Mouse (Mus musculus): ENCODE data around the gene Gm21969. TPM values are rescaled to one million over a fixed set of nuclear protein-coding genes. Genes with fewer than 3 reads are reported as not detected.

Gene Gm21969
- polyA plus RNA-seq, 1 experiment from 2014 or later = not detected

DNA sequence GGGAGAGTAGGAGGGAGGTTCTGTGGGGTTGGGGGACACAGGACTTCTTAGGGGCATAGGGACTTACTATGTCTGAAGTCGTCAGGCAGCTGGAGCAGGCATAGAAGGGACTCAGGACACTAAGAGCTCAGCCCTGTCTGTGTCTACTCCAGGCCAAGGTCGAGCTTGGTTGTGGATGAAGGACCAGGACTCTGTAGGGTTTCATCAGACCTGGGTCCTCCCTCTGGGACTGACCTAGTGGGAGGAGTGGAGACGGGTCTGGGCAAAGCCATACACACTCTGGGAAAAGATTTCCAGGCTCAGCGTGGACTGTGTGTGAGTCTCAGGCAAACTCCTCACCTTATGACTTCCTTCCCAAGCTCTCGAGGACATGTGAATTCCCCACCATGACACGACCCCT lies 16.8 kb downstream of the Gm21969 start:
- ATAC-seq (replicated peaks; ENCODE audit: low FRiP score, low TSS enrichment, low read depth) (no peak), DNase-seq (ENCODE audit: low spot score) (no peak)
- no peak overlapping the region for H3K4me2 ChIP-seq (ENCODE audit: low read length)
- H3K36me3 ChIP-seq (ENCODE audit: control insufficient read depth, insufficient read depth, low read length) = peaks cover 14% of the 10 kb centered on the region; the same call in 1 of the 2 replicates
- no peak overlapping the region for H3K9ac ChIP-seq (ENCODE audit: low read length)
- no peaks in the 10 kb centered on the region for H3K27me3 ChIP-seq (replicated peaks; ENCODE audit: control insufficient read depth, insufficient read depth, low read length)
- 73% methylated on average over 6 of the region's 6 CpGs for WGBS
- no peaks in the 10 kb centered on the region for H3K9me3 ChIP-seq (ENCODE audit: control insufficient read depth, low read length)
- H3K27ac ChIP-seq (ENCODE audit: low read depth) = no peak overlapping the region
- H3K4me3 ChIP-seq (ENCODE audit: low read depth, low read length) = no peak overlapping the region
- H3K4me1 ChIP-seq (replicated peaks; ENCODE audit: control insufficient read depth, insufficient read depth, low read length) = peaks cover 19% of the 10 kb centered on the region

DNA sequence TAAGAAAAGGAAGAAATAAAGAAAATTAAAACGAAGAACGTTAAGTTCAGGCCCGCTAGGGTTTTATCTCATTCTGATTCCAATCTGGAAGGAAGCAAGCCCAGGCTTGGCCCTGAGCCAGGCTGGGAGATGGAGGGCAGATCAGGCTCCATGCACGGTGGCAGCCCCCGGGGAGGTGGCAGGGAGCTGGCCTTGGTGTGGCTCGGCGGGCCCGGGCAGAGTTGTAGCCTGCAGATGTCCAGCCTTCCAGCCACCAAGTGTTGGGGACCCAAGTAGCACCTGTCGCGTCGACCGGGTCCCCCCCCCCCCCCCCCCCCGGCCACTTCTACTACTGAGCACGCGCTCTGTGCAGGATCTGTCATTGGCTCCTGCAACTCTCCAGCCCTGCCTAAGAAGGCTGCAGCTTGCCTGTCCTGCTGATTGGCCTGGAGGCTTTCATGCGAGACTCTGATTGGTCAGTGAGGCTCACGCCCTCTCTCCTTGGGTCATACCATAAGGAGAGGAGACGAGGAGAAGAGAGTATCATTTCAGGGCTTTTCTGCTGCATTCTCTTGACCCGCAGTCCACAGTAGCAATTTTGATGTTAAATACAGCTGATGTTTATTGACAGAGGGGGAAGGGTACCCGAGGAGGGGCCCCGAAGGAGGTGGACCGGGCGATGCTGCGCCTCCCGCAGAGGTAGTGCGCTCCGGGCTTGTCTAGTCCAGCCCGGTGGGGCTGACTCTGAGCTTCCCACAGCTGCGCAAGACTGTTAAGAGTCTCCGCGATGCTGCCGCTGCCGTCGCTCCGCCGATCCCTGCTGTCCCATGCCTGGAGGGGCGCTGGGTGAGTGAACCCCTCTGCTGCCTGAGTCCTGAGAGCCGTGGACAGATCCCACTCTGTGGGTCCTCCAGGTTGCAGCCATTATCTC lies 19.6 kb downstream of the Gm21969 start, which contains the start of gene Aldh4a1:
TSS of gene Aldh4a1 (plus strand) at position 494 of the 910 bp plus-strand sequence.
- Histone ChIP-seq H3K36me3 (ENCODE audit: control insufficient read depth, insufficient read depth, low read length) (peaks cover 3% of the 10 kb centered on the region; the same call in 1 of the 2 replicates), H3K9ac (ENCODE audit: low read length) (peak within 1 kb of the TSS; percentile 66), H3K4me1 (replicated peaks; ENCODE audit: control insufficient read depth, insufficient read depth, low read length) (peaks cover 19% of the 10 kb centered on the region), H3K4me3 (ENCODE audit: low read depth, low read length) (peak within 1 kb of the TSS; percentile 75), H3K9me3 (ENCODE audit: control insufficient read depth, low read length) (no peaks in the 10 kb centered on the region), H3K4me2 (ENCODE audit: low read length) (peak within 1 kb of the TSS; percentile 91), H3K27me3 (replicated peaks; ENCODE audit: control insufficient read depth, insufficient read depth, low read length) (no peaks in the 10 kb centered on the region), H3K27ac (ENCODE audit: low read depth) (peak within 1 kb of the TSS; percentile 79)
- ATAC-seq (replicated peaks; ENCODE audit: low FRiP score, low TSS enrichment, low read depth) (peak; percentile 100), DNase-seq (ENCODE audit: low spot score) (peak; percentile 99)
- under 1% methylated on average over 35 of the region's 38 CpGs for WGBS

DNA sequence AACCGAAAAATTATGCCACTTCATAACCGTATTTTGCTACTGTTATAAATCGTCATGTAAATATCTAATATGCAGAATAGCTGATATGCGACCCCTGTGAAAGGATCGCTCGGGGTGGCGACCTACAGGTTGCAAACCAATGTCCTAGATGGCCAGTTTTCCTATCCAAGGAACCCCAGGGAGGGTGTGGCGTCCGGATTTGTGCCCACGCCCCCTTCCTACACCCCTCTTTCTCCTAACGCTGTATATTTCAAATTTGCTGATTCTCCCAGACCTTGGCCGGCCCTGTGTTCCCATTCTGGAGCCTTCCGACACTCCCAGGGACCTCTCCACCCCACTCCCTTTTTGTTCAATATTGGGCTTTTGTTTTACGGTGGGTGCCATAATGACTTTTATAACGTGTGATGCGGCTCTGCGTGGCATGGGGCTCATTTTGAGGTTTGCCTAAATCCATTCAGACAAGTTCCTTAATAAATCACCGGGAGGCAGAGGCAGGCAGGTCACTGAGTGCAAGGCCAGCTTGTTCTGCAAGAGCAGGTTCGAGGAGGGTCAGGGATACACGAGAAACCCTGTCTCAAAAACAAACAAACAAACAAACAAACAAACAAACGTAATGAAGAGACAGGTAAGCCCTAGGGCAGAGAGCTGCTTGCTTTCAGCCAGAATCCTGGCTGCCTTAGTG lies 20.6 kb downstream of the Gm21969 start:
- Histone ChIP-seq H3K4me1 (replicated peaks; ENCODE audit: control insufficient read depth, insufficient read depth, low read length) (peaks cover 19% of the 10 kb centered on the region), H3K4me3 (ENCODE audit: low read depth, low read length) (peak overlapping the region; percentile 75), H3K36me3 (ENCODE audit: control insufficient read depth, insufficient read depth, low read length) (no peaks in the 10 kb centered on the region), H3K4me2 (ENCODE audit: low read length) (peak overlapping the region; percentile 91), H3K9ac (ENCODE audit: low read length) (peak overlapping the region; percentile 66), H3K27ac (ENCODE audit: low read depth) (peak overlapping the region; percentile 79), H3K9me3 (ENCODE audit: control insufficient read depth, low read length) (no peaks in the 10 kb centered on the region), H3K27me3 (replicated peaks; ENCODE audit: control insufficient read depth, insufficient read depth, low read length) (no peaks in the 10 kb centered on the region)
- DNase-seq (ENCODE audit: low spot score) (no peak), ATAC-seq (replicated peaks; ENCODE audit: low FRiP score, low TSS enrichment, low read depth) (no peak)
- WGBS = 19% methylated on average over 21 of the region's 21 CpGs

DNA sequence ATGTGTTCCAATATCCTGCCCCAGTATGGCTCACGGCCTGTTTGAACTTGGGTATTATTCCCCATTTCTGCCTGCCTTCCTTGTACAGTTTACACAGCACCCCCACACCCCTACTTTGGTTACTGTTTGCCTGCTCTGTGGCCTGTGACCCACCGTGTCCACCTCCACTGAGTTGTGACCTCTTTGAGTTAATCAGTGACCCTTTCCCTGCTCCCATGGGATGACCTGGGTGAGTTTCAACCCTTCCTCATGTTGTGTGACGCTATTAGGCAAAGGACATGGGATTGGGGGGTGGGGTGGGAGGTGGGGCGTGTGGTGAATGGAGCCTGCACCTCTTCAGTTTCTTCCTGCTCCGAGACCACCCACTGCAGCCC lies 21.1 kb downstream of the Gm21969 start:
- Histone ChIP-seq H3K9ac (ENCODE audit: low read length) (no peak overlapping the region), H3K4me2 (ENCODE audit: low read length) (peak overlapping the region; percentile 91), H3K9me3 (ENCODE audit: control insufficient read depth, low read length) (no peaks in the 10 kb centered on the region), H3K27ac (ENCODE audit: low read depth) (no peak overlapping the region), H3K4me3 (ENCODE audit: low read depth, low read length) (no peak overlapping the region), H3K27me3 (replicated peaks; ENCODE audit: control insufficient read depth, insufficient read depth, low read length) (no peaks in the 10 kb centered on the region), H3K4me1 (replicated peaks; ENCODE audit: control insufficient read depth, insufficient read depth, low read length) (peaks cover 19% of the 10 kb centered on the region), H3K36me3 (ENCODE audit: control insufficient read depth, insufficient read depth, low read length) (no peaks in the 10 kb centered on the region)
- ATAC-seq (replicated peaks; ENCODE audit: low FRiP score, low TSS enrichment, low read depth) (no peak), DNase-seq (ENCODE audit: low spot score) (no peak)
- WGBS = 40% methylated on average over 5 of the region's 5 CpGs

DNA sequence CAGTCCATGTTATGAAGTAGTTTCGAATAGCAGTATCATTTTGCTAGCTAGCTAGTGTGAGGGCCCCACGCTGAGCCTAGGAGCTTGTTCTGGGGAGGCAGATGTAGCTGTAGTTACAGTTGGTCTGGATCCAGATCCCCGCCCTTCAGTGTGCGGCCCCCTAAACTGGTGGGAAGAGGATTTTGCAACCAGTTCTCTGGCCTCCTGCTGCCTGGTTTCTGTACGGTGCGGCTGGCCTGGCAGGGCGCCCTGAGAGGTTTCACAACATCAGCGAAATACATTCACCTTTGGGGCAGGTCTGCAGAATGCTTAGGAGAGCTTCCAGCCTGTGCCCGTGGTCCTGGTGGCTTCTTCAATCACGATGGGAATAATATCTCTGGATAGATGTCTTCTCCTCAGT lies 21.7 kb downstream of the Gm21969 start:
- DNase-seq (ENCODE audit: low spot score) (no peak), ATAC-seq (replicated peaks; ENCODE audit: low FRiP score, low TSS enrichment, low read depth) (no peak)
- peaks cover 19% of the 10 kb centered on the region for H3K4me1 ChIP-seq (replicated peaks; ENCODE audit: control insufficient read depth, insufficient read depth, low read length)
- no peaks in the 10 kb centered on the region for H3K9me3 ChIP-seq (ENCODE audit: control insufficient read depth, low read length)
- H3K4me2 ChIP-seq (ENCODE audit: low read length) = peak overlapping the region; percentile 91
- no peak overlapping the region for H3K9ac ChIP-seq (ENCODE audit: low read length)
- H3K27ac ChIP-seq (ENCODE audit: low read depth) = no peak overlapping the region
- no peaks in the 10 kb centered on the region for H3K36me3 ChIP-seq (ENCODE audit: control insufficient read depth, insufficient read depth, low read length)
- 56% methylated on average over 10 of the region's 10 CpGs for WGBS
- no peaks in the 10 kb centered on the region for H3K27me3 ChIP-seq (replicated peaks; ENCODE audit: control insufficient read depth, insufficient read depth, low read length)
- no peak overlapping the region for H3K4me3 ChIP-seq (ENCODE audit: low read depth, low read length)

DNA sequence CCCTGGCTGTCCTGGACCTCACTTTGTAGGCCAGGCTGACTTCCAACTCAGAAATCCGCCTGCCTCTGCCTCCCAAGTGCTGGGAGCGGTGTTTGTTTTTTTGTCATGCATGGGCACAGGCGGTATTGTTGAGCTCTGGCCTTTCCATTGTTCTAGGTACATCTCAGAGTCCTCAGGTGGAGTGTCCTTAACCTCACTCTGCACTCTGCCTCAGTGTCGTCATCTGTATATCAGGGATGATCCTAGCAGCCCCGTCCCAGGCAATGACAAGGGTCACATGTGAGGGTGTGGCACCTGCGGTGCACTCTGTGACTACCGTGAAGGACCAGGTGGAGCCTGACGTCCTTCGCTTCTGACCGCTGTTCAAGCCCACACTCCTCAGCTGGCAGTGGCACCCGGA lies 24.4 kb downstream of the Gm21969 start:
- H3K9me3 ChIP-seq (ENCODE audit: control insufficient read depth, low read length) = no peaks in the 10 kb centered on the region
- no peak overlapping the region for H3K4me2 ChIP-seq (ENCODE audit: low read length)
- DNase-seq (ENCODE audit: low spot score) (no peak), ATAC-seq (replicated peaks; ENCODE audit: low FRiP score, low TSS enrichment, low read depth) (no peak)
- no peak overlapping the region for H3K9ac ChIP-seq (ENCODE audit: low read length)
- H3K27ac ChIP-seq (ENCODE audit: low read depth) = no peak overlapping the region
- no peak overlapping the region for H3K4me3 ChIP-seq (ENCODE audit: low read depth, low read length)
- 93% methylated on average over 11 of the region's 11 CpGs for WGBS
- H3K36me3 ChIP-seq (ENCODE audit: control insufficient read depth, insufficient read depth, low read length) = no peaks in the 10 kb centered on the region
- H3K27me3 ChIP-seq (replicated peaks; ENCODE audit: control insufficient read depth, insufficient read depth, low read length) = no peaks in the 10 kb centered on the region
- peaks cover 15% of the 10 kb centered on the region for H3K4me1 ChIP-seq (replicated peaks; ENCODE audit: control insufficient read depth, insufficient read depth, low read length)

DNA sequence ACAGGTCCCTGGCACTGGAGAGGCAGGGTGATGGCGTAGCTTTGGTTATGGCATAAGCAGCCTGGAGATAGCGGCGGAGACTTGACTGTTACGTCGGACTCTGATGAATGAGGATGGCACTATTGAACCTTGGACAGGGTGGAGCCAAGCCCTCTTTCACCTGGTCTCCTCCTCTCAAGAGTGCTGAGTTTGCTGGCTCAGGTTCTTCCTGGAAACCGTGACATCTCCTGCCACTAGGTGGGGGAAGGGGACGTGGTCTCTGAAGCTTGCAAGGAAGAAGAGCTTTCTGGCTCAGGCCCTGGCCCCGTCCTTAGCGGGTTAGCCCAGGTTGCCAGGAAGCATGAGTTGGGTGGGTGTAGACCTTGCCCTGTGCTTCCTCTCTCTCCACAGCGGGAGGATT lies 27.2 kb downstream of the Gm21969 start:
- no peak overlapping the region for H3K4me3 ChIP-seq (ENCODE audit: low read depth, low read length)
- no peak overlapping the region for H3K4me2 ChIP-seq (ENCODE audit: low read length)
- H3K36me3 ChIP-seq (ENCODE audit: control insufficient read depth, insufficient read depth, low read length) = 0 out of 2 replicates have a peak, but pooled peaks cover 2% of the 10 kb centered on the region
- DNase-seq (ENCODE audit: low spot score) = no peak
- no peaks in the 10 kb centered on the region for H3K4me1 ChIP-seq (replicated peaks; ENCODE audit: control insufficient read depth, insufficient read depth, low read length)
- no peak for ATAC-seq (replicated peaks; ENCODE audit: low FRiP score, low TSS enrichment, low read depth)
- no peaks in the 10 kb centered on the region for H3K9me3 ChIP-seq (ENCODE audit: control insufficient read depth, low read length)
- H3K27ac ChIP-seq (ENCODE audit: low read depth) = no peak overlapping the region
- no peak overlapping the region for H3K9ac ChIP-seq (ENCODE audit: low read length)
- H3K27me3 ChIP-seq (replicated peaks; ENCODE audit: control insufficient read depth, insufficient read depth, low read length) = 0 out of 2 replicates have a peak, but pooled peaks cover 5% of the 10 kb centered on the region
- 62% methylated on average over 10 of the region's 10 CpGs for WGBS

DNA sequence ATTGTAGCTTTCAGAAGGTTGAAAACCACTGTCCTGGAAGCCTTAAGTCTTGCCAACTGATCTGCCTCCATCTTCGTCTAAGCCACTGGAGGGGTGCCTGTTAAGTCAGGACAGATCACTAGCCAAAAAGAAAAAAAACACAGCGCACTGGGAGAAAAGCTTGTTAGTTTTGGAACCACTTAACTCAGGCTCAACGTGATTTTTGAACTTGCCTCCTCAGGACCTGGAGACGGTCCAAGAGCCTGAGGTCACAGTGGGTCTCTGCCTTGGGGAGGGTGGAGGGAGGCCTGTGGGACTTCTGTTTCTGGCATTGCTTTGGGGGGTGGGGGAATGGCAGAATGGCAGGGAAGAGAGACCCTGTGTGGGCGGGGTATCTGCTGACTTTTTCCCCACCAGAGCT lies 28.2 kb downstream of the Gm21969 start:
- no peak overlapping the region for H3K9ac ChIP-seq (ENCODE audit: low read length)
- 0 out of 2 replicates have a peak, but pooled peaks cover 5% of the 10 kb centered on the region for H3K27me3 ChIP-seq (replicated peaks; ENCODE audit: control insufficient read depth, insufficient read depth, low read length)
- H3K9me3 ChIP-seq (ENCODE audit: control insufficient read depth, low read length) = no peaks in the 10 kb centered on the region
- H3K36me3 ChIP-seq (ENCODE audit: control insufficient read depth, insufficient read depth, low read length) = 0 out of 2 replicates have a peak, but pooled peaks cover 7% of the 10 kb centered on the region
- ATAC-seq (replicated peaks; ENCODE audit: low FRiP score, low TSS enrichment, low read depth) (no peak), DNase-seq (ENCODE audit: low spot score) (no peak)
- WGBS = 57% methylated on average over 5 of the region's 5 CpGs
- H3K4me2 ChIP-seq (ENCODE audit: low read length) = no peak overlapping the region
- no peak overlapping the region for H3K27ac ChIP-seq (ENCODE audit: low read depth)
- H3K4me3 ChIP-seq (ENCODE audit: low read depth, low read length) = no peak overlapping the region
- H3K4me1 ChIP-seq (replicated peaks; ENCODE audit: control insufficient read depth, insufficient read depth, low read length) = no peaks in the 10 kb centered on the region
